Mouse (Mus musculus) forebrain, embryonic 14.5 days (tissue): ENCODE results near the gene Serp2. TPM values are rescaled to one million over a fixed set of nuclear protein-coding genes. Genes with fewer than 3 reads are reported as not detected.

Experiments used
- ATAC-seq: fragments of 200-750 bp; cut with Nextera tagmentation; 2 replicates; pipeline ENCODE4 v1.8.0; 2017; ENCODE audit warnings: mild to moderate bottlenecking, moderate library complexity
- DNase-seq: peaks from one replicate; pipeline ENCODE4 v3.0.0-alpha.2; 2015; ENCODE audit warnings: low spot score
- H3K27ac ChIP-seq: fragments of 300-500 bp; sonication (generic); 2 replicates; pipeline ENCODE4 v1.5.1; 2014; ENCODE audit warnings: low read depth, mild to moderate bottlenecking, control low read depth, low read length, moderate library complexity
- H3K27me3 ChIP-seq: fragments of 300-500 bp; sonication (generic); replicated peaks from 2 replicates; pipeline ENCODE4 v1.6.1; 2014; ENCODE audit warnings: low read length, control low read depth, mixed read lengths; ENCODE audit not compliant: control insufficient read depth, insufficient read depth
- H3K36me3 ChIP-seq: fragments of 300-500 bp; sonication (generic); 2 replicates; pipeline ENCODE4 v1.6.1; 2014; ENCODE audit warnings: low read length, control low read depth; ENCODE audit not compliant: control insufficient read depth, insufficient read depth
- H3K4me1 ChIP-seq: fragments of 300-500 bp; sonication (generic); 2 replicates; pipeline ENCODE4 v1.6.1; 2014; ENCODE audit warnings: antibody characterized with exemption, low read length, control low read depth; ENCODE audit not compliant: control insufficient read depth, insufficient read depth
- H3K4me2 ChIP-seq: fragments of 300-500 bp; sonication (generic); 2 replicates; pipeline ENCODE4 v1.6.1; 2014; ENCODE audit warnings: mild to moderate bottlenecking, control low read depth, low read length
- H3K4me3 ChIP-seq: fragments of 300-500 bp; sonication (generic); 2 replicates; pipeline ENCODE4 v1.5.1; 2014; ENCODE audit warnings: low read depth, low read length, control low read depth
- H3K9ac ChIP-seq: fragments of 300-500 bp; sonication (generic); 2 replicates; pipeline ENCODE4 v1.6.1; 2014; ENCODE audit warnings: mild to moderate bottlenecking, low read length, control low read depth, moderate library complexity
- H3K9me3 ChIP-seq: fragments of 300-500 bp; sonication (generic); replicated peaks from 2 replicates; pipeline ENCODE4 v1.6.1; 2016; ENCODE audit warnings: low read length, control low read depth, mixed read lengths; ENCODE audit not compliant: control insufficient read depth
- WGBS: fragments of 180-500 bp; shearing (Covaris S2); extraction: QIAGEN DNeasy Blood & Tissue Kit; methylation state at CpG from one replicate; pipeline ENCODE4 v1.1.7; 2014; 5-methylcytosine and 5-hydroxymethylcytosine counted together
- polyA plus RNA-seq: library from polyadenylated mRNA; unstranded; fragments of >200 nt; fragmentation: Nextera tagmentation; extraction: Ambion mirVana; gene quantifications from 2 replicates; pipeline ENCODE4 v1.2.1, GENCODE M21; 2014

Gene Serp2
- polyA plus RNA-seq, 1 experiment from 2014 or later, result 147 TPM

GRCm38 (mm10) chr14:76581974-76582922 is 25.6 kb upstream of the Serp2 start:
- H3K27me3 ChIP-seq, result no peaks in the 10 kb centered on the region
- no peak overlapping the region for H3K4me2 ChIP-seq
- H3K9me3 ChIP-seq, result no peaks in the 10 kb centered on the region
- no peak overlapping the region for H3K27ac ChIP-seq
- H3K36me3 ChIP-seq, result no peaks in the 10 kb centered on the region
- H3K9ac ChIP-seq, result no peak overlapping the region
- H3K4me1 ChIP-seq, result peaks cover 6% of the 10 kb centered on the region; the same call in 1 of the 2 replicates
- DNase-seq (no peak), ATAC-seq (no peak)
- no peak overlapping the region for H3K4me3 ChIP-seq
- WGBS, result 84% methylated on average over 6 of the region's 6 CpGs

GRCm38 (mm10) chr14:76579660-76580061 is 23.0 kb upstream of the Serp2 start:
- Histone ChIP-seq H3K27ac (no peak overlapping the region), H3K9me3 (no peaks in the 10 kb centered on the region), H3K27me3 (no peaks in the 10 kb centered on the region), H3K4me1 (peaks cover 6% of the 10 kb centered on the region; the same call in 1 of the 2 replicates), H3K36me3 (no peaks in the 10 kb centered on the region), H3K4me3 (no peak overlapping the region), H3K4me2 (no peak overlapping the region), H3K9ac (no peak overlapping the region)
- DNase-seq (no peak), ATAC-seq (no peak)
- WGBS, result 83% methylated on average over 2 of the region's 2 CpGs

GRCm38 (mm10) chr14:76577840-76578239 is 21.2 kb upstream of the Serp2 start:
- H3K4me1 ChIP-seq, result peaks cover 6% of the 10 kb centered on the region; the same call in 1 of the 2 replicates
- 28% methylated on average over 2 of the region's 2 CpGs for WGBS
- no peak overlapping the region for H3K9ac ChIP-seq
- peak overlapping the region; percentile 17; the same call in 1 of the 2 replicates for H3K27ac ChIP-seq
- H3K36me3 ChIP-seq, result no peaks in the 10 kb centered on the region
- no peaks in the 10 kb centered on the region for H3K9me3 ChIP-seq
- no peaks in the 10 kb centered on the region for H3K27me3 ChIP-seq
- H3K4me2 ChIP-seq, result no peak overlapping the region
- DNase-seq (peak; percentile 78), ATAC-seq (peak; percentile 72; the same call in 1 of the 2 replicates)
- no peak overlapping the region for H3K4me3 ChIP-seq

- H3K27me3 ChIP-seq, result no peaks in the 10 kb centered on the region
- no peak overlapping the region for H3K4me3 ChIP-seq
- DNase-seq (no peak), ATAC-seq (no peak)
- H3K9me3 ChIP-seq, result no peaks in the 10 kb centered on the region
- H3K9ac ChIP-seq, result no peak overlapping the region
- no peaks in the 10 kb centered on the region for H3K4me1 ChIP-seq
- H3K36me3 ChIP-seq, result no peaks in the 10 kb centered on the region
- H3K4me2 ChIP-seq, result no peak overlapping the region
- no peak overlapping the region for H3K27ac ChIP-seq
- WGBS, result 89% methylated on average over 7 of the region's 7 CpGs
Measured at GRCm38 (mm10) chr14:76570292-76570691, 13.6 kb upstream of the Serp2 start.

GRCm38 (mm10) chr14:76569271-76569961 is 12.7 kb upstream of the Serp2 start:
- H3K27ac ChIP-seq, result no peak overlapping the region

GRCm38 (mm10) chr14:76568548-76568947 is 11.9 kb upstream of the Serp2 start:
- DNase-seq (no peak), ATAC-seq (no peak)
- no peak overlapping the region for H3K27ac ChIP-seq
- H3K36me3 ChIP-seq, result no peaks in the 10 kb centered on the region
- H3K9ac ChIP-seq, result no peak overlapping the region
- no peaks in the 10 kb centered on the region for H3K27me3 ChIP-seq
- H3K9me3 ChIP-seq, result no peaks in the 10 kb centered on the region
- H3K4me2 ChIP-seq, result no peak overlapping the region
- no peaks in the 10 kb centered on the region for H3K4me1 ChIP-seq
- H3K4me3 ChIP-seq, result no peak overlapping the region
- WGBS, result 91% methylated on average over 9 of the region's 9 CpGs

More at GRCm38 (mm10) chr14:76569271-76569961, 12.7 kb upstream of the Serp2 start:
- WGBS, result 81% methylated on average over 9 of the region's 9 CpGs
- Histone ChIP-seq H3K9me3 (no peaks in the 10 kb centered on the region), H3K27me3 (no peaks in the 10 kb centered on the region), H3K9ac (no peak overlapping the region), H3K4me3 (no peak overlapping the region), H3K36me3 (no peaks in the 10 kb centered on the region), H3K4me1 (no peaks in the 10 kb centered on the region), H3K4me2 (no peak overlapping the region)
- ATAC-seq (no peak), DNase-seq (no peak)

GRCm38 (mm10) chr14:76567280-76567679 is 10.6 kb upstream of the Serp2 start:
- ATAC-seq, result no peak
- no peak for DNase-seq
- no peaks in the 10 kb centered on the region for H3K4me1 ChIP-seq
- no peaks in the 10 kb centered on the region for H3K27me3 ChIP-seq
- 67% methylated on average over 1 of the region's 1 CpGs for WGBS
- H3K27ac ChIP-seq, result no peak overlapping the region
- H3K4me3 ChIP-seq, result no peak overlapping the region
- H3K9me3 ChIP-seq, result no peaks in the 10 kb centered on the region
- no peak overlapping the region for H3K9ac ChIP-seq
- no peaks in the 10 kb centered on the region for H3K36me3 ChIP-seq
- no peak overlapping the region for H3K4me2 ChIP-seq

- Histone ChIP-seq H3K27me3 (no peaks in the 10 kb centered on the region), H3K4me1 (no peaks in the 10 kb centered on the region), H3K36me3 (no peaks in the 10 kb centered on the region), H3K27ac (no peak overlapping the region), H3K9me3 (no peaks in the 10 kb centered on the region), H3K4me3 (no peak overlapping the region), H3K9ac (no peak overlapping the region), H3K4me2 (no peak overlapping the region)
- no peak for ATAC-seq
- DNase-seq, result no peak
- WGBS, result 85% methylated on average over 8 of the region's 8 CpGs
Measured at GRCm38 (mm10) chr14:76566711-76567110, 10.0 kb upstream of the Serp2 start.
